Mouse (Mus musculus): Measurements from ENCODE around the gene Scube1.
A peak's percentile ranks its signal among the peaks of the same experiment; 100 is the strongest.

- peak; percentile 42 for TF ChIP-seq CTCF (conservative IDR thresholded peaks at IDR 0.05; ENCODE audit: insufficient read depth, insufficient read length, low read depth, low read length)
- no peak for TF ChIP-seq POLR2A (IDR thresholded peaks at IDR 0.05; ENCODE audit: low read depth, low read length)
Measured at GRCm38 (mm10) chr15:83570641-83571040, 154.2 kb downstream of the Scube1 start.

Data from kidney, adult 2 months (tissue).